Mouse (Mus musculus): ENCODE results near the gene Ezh1. TPM values are rescaled to one million over a fixed set of nuclear protein-coding genes. Genes with fewer than 3 reads are reported as not detected.
A peak's percentile ranks its signal among the peaks of the same experiment; 100 is the strongest.

Gene Ezh1
- total RNA-seq, 2 experiments from 2014 or later, result 32.4 TPM

DNA sequence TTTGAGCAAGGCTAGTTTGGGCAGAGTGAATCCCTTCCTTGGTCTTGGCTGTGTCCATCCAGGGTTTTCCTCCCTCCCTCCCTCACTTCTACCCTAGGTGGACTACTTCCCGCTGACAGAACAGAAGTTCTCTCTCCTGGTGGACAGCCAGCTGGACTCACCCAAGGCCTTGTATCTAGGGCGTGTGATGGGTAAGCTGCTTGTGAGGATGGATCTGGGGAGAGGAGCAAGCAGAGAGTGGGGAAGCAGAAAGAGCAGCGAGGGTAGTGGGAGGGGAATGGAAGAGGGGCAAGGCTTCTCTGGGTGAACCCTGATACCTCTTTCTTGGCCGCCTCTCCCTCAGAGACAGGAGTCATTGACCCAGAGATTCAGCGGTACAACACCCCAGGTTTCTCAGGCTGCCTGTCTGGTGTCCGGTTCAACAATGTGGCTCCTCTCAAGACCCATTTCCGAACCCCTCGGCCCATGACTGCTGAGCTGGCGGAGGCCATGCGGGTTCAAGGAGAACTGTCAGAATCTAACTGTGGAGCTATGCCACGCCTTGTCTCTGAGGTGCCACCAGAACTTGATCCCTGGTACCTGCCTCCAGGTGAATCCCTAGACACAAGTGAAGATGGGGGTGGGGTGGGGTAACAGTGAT lies 38.0 kb downstream of the Ezh1 start:
- DNase-seq (ENCODE audit: low spot score in 2 of 2), result no peak
- intact Hi-C loops (cut with DNase I), result no loop called here

DNA sequence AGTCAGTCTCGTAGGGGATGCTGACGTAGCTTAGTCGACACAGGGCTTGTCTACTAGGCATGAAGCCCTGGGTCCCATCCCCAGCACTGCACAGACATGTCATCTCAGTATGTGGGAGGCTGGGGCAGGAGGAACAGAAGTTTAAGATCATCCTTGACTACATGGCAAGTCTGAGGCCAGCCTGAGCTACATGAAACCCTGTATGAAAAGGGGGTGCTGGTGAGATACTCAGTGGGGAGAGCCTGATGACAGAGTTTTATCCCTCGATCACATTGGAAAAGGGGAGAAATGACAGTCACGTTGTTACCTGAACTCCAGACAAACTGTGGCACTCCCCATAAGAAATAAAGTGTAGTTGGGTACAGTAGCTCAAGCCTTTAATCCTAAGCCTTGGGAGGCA lies 38.7 kb downstream of the Ezh1 start:
- no peak for DNase-seq (ENCODE audit: low spot score in 2 of 2)
- intact Hi-C loops (cut with DNase I), result no loop called here

GRCm38 (mm10) chr11:101186526-101187247 lies 39.6 kb downstream of the Ezh1 start:
- no peak for DNase-seq (ENCODE audit: low spot score in 2 of 2)
- intact Hi-C loops (cut with DNase I), result no loop called here

DNA sequence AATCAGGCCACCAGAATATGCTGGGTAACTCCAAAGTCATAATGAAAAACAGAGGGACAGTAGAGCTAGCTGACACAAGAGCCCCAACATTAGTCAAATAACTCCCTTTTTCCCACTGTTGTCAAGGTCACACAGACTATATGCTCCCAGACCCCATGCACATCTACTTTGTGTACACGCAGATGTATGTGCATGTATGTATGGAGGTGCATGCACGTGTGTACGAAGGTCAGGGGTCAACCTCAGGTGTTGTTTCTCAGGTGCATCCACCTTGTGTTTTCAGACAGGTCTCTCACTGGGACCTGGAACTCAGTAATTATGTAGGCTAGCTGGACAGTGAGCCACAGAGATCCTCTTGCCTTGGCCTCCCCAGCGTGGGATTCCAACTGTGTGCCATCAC lies 40.8 kb downstream of the Ezh1 start:
- intact Hi-C loops (cut with DNase I), result no loop called here
- DNase-seq (ENCODE audit: low spot score in 2 of 2), result no peak

DNA sequence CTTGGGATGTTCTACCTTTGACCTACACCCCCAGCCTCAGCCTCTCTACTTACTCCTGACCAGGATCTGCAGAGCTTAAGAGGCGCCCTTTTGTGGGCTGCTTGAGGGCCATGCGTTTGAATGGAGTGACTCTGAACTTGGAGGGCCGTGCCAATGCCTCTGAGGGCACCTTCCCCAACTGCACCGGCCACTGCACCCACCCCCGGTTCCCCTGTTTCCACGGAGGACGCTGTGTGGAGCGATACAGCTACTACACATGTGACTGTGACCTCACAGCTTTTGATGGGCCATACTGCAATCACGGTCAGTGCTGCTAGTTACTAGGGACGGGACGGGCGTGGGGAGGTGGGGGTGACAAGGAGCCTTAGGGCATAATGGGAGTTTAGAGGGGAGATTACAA lies 41.3 kb downstream of the Ezh1 start:
- intact Hi-C loops (cut with DNase I), result no loop called here
- DNase-seq (ENCODE audit: low spot score in 2 of 2), result no peak

DNA sequence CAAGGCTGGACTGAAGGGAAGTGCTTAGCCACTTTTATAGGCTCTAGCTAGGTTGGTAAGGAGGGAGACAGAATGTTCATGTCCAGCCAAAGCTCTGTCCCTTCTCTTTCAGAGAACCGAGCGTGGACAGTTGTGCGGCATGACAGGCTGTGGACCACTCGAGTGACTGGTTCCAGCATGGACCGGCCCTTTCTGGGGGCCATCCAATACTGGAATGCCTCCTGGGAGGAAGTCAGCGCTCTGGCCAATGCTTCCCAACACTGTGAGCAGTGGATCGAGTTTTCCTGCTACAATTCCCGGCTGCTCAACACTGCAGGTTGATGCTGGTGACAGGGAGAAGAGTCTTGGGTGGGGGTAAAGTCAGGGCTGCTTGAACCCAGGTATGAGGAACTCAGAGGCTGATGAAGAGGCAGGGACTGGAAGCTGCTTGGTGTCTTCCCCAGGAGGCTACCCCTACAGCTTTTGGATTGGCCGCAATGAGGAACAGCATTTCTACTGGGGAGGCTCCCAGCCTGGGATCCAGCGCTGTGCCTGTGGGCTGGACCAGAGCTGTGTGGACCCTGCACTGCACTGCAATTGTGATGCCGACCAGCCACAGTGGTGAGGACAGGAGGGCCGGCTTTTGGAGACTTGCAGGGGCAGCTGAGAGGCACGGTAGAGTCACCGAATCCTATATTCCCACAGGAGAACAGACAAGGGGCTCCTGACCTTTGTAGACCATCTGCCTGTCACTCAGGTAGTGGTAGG lies 43.3 kb downstream of the Ezh1 start:
- intact Hi-C loops (cut with DNase I), result no loop called here
- no peak for DNase-seq (ENCODE audit: low spot score in 2 of 2)

DNA sequence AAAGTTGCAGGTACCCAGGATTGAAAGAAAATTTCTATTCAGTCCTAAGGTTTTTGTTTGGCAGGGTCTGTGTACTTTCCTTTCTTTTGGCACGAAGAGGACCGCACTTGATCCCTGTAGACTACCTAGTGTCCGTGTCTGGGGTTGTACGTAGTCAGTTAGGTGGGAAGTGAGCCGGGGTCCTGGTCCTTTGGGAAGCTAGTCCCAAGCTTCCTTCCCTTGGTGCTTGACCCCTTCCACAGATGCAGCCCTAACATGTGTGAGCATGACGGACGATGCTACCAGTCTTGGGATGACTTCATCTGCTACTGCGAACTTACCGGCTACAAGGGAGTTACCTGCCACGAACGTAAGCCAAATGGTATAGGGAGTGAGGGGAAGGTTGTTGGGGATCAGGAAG lies 44.3 kb downstream of the Ezh1 start:
- intact Hi-C loops (cut with DNase I), result no loop called here
- DNase-seq (ENCODE audit: low spot score in 2 of 2), result no peak

DNA sequence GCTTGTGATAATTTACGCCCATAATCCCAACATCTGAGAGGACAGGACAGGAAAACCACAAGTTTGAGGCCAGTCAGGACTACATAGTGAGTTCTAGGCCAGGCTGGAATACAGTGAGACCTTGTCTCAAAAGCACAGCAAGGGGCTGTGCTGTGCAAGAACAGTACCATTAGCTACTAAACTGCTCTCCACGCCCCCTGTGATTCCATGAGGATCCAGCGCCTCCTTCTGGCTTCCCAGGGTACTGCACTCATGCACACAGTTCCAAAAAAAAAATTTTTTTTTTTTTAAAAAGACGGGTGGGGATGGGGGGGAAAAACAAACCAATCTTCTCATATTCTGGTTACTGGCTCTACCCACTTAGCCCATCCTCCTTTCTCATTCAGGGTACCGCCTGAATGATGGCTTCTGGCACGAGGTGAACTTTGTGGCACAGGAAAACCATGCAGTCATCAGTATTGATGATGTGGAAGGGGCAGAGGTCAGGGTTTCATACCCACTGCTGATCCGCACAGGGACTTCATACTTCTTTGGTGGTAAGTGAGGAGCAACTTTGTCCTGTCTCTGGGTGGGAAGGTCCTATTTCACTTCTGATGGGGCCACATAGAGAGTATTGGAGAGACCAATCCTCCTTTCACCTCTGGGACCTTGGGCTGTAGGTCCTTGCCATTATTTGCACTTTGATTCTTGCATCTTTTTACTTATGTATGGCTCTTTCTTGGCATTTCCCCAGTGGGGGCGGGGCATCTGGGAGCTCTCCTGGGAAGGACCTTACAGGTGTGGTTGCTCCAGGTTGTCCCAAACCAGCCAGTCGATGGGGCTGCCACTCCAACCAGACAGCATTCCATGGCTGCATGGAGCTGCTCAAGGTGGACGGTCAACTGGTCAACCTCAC lies 45.2 kb downstream of the Ezh1 start:
- intact Hi-C loops (cut with DNase I), result no loop called here
- peak in 1 of 2 experiments; percentile 68 for DNase-seq (ENCODE audit: low spot score in 2 of 2)

GRCm38 (mm10) chr11:101180261-101180660 lies 46.0 kb downstream of the Ezh1 start:
- no peak for DNase-seq (ENCODE audit: low spot score in 2 of 2)
- intact Hi-C loops (cut with DNase I), result no loop called here

DNA sequence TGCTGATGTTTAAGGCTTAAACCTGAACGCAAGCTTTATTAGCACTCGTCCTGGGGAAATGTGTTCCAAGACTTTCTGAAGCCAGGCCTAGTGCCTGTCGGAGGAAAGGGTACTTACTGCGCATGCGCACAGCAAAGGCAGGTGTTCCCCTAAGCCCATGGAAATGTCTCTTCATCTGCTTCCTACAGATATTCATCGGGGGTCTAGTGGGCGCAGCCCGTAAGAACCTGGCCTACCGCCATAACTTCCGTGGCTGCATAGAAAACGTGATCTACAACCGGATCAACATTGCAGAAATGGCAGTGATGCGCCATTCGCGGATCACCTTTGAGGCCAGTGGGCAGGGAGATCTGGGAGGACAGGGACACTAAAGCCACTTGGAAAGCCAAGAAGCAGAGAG lies 47.0 kb downstream of the Ezh1 start:
- no peak for DNase-seq (ENCODE audit: low spot score in 2 of 2)
- intact Hi-C loops (cut with DNase I), result loop anchor here (10.0 kb wide), 1 partner anchor 55 kb away; no protein-coding TSS in a partner anchor

- no peak for DNase-seq (ENCODE audit: low spot score in 2 of 2)
- intact Hi-C loops (cut with DNase I), result loop anchor here (10.0 kb wide), 1 partner anchor 54 kb away; no protein-coding TSS in a partner anchor
These were observed 47.9 kb downstream of the Ezh1 start for GRCm38 (mm10) chr11:101178061-101179058.

DNA sequence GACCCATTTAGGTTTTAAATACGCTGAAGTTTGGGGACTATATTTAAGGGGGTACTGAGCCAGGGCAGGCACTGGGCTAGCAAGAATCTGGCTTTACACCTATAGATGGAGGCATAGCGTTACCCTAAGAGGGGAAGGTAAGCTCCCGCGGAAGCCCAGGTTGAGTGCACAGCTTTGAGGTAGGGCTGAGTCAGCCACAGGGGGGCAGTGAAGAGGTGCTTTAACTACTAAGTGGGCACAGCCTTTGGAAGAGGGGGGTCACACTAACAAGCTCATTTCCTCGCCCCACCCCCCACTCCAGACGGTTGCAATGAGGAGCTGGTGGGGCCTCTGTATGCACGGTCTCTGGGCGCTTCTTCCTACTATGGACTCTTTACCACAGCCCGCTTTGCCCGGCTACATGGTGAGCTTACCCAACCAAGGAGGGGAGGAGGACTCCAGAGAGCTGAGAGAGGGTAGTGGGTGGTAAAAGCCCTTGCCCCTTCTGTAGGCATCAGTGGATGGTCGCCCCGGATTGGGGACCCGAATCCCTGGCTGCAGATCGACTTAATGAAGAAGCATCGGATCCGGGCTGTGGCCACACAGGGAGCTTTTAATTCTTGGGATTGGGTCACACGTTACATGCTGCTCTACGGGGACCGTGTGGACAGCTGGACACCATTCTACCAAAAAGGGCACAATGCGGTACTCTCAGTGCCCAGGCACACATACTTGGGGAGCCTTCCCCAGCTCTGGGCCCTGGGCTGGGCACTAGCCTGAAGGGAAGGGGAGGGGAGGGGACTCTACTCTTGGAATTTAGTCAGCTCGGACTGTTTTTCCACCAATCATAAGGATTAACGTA lies 49.1 kb downstream of the Ezh1 start:
- intact Hi-C loops (cut with DNase I), result loop anchor here (10.0 kb wide), 1 partner anchor 52 kb away; no protein-coding TSS in a partner anchor
- peak; percentile 68 to 85 for DNase-seq (ENCODE audit: low spot score in 2 of 2)

GRCm38 (mm10) chr11:101176117-101176691 lies 50.1 kb downstream of the Ezh1 start:
- intact Hi-C loops (cut with DNase I), result loop anchor here (10.0 kb wide), 1 partner anchor 51 kb away; no protein-coding TSS in a partner anchor
- peak in 1 of 2 experiments; percentile 52 for DNase-seq (ENCODE audit: low spot score in 2 of 2)

GRCm38 (mm10) chr11:101175636-101176116 lies 50.6 kb downstream of the Ezh1 start:
- peak in 1 of 2 experiments; percentile 69 for DNase-seq (ENCODE audit: low spot score in 2 of 2)
- intact Hi-C loops (cut with DNase I), result loop anchor here (10.0 kb wide), 1 partner anchor 51 kb away; no protein-coding TSS in a partner anchor

GRCm38 (mm10) chr11:101174851-101175628 lies 51.2 kb downstream of the Ezh1 start, which contains the start of gene Ccr10:
Gene Ccr10, minus strand, starts transcription at chr11:101175443.
- intact Hi-C loops (cut with DNase I), result loop anchor here (5.0 to 10.0 kb wide), 2 partner anchors 50 to 78 kb away; partner anchors contain the start of gene Psmc3ip
- no peak for DNase-seq (ENCODE audit: low spot score in 2 of 2)

DNA sequence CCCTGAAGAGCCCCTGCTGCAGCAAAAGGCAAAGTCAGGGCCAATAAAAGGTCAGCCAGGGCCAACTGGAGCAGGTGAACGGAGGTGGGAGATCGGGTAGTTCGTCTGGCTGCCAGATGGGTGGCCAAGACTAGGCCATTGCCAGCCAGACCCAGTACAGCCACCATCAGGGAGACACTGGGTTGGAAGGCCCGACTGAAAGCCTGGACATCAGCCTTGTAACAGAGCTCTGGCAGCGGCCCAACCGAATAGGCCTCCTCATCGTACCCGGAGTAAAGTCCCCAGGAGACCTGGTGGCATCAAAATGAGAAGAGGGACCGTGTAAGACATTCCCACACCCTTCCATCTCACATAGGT lies 51.9 kb downstream of the Ezh1 start:
- intact Hi-C loops (cut with DNase I), result loop anchor here (5.0 to 10.0 kb wide), 2 partner anchors 50 to 77 kb away; partner anchors contain the start of gene Psmc3ip
- no peak for DNase-seq (ENCODE audit: low spot score in 2 of 2)
